Mouse (Mus musculus) adrenal gland, postnatal 36 days (tissue): ENCODE data around the gene Med11. TPM values are rescaled to one million over a fixed set of nuclear protein-coding genes. Genes with fewer than 3 reads are reported as not detected.

Experiments used
- microRNA-seq: library from miRNA; unstranded; fragments of <30 nt; microRNA quantifications from one replicate; pipeline ENCODE4 v1.2.0, GENCODE M21; 2021
- total RNA-seq, 2 experiments: library from RNA; stranded (reverse); gene quantifications; 2 replicates each; pipeline ENCODE4 v1.2.3; 2021

The Med11 gene
- total RNA-seq, 2 experiments from 2014 or later: 20.3 to 24.4 TPM

Small RNAs within 50 kb of the gene (microRNA-seq; reads per million reads assigned to microRNA genes)
- gene Mir7115: not detected

Other genes with a start within 250 kb of the Med11 start
- gene Slc16a11, start 239.2 kb upstream of the Med11 start, total RNA-seq: under 1 TPM in 1 of 2 experiments, not detected in 1; 0.23 TPM
- gene Slc16a13, start 230.9 kb upstream of the Med11 start, total RNA-seq: 1 to 10 TPM; 2.7 to 3.0 TPM
- 10 to 100 TPM; 10.7 to 18.9 TPM for gene Bcl6b, start 222.1 kb upstream of the Med11 start, total RNA-seq
- gene 0610010K14Rik, start 214.0 kb upstream of the Med11 start, total RNA-seq: 10 to 100 TPM; 38.6 to 61.4 TPM
- 1 to 10 TPM; 4.9 to 7.3 TPM for gene Gm21988, start 212.1 kb upstream of the Med11 start, total RNA-seq
- gene Rnasek, start 212.1 kb upstream of the Med11 start, total RNA-seq: 100 to 1,000 TPM; 224 to 245 TPM
- gene Alox12, start 196.6 kb upstream of the Med11 start, total RNA-seq: 1 to 10 TPM; 1.2 to 1.8 TPM
- gene Alox12e, start 129.3 kb upstream of the Med11 start, total RNA-seq: not detected
- 1 to 10 TPM; 1.9 to 6.0 TPM for gene Alox15, start 99.9 kb upstream of the Med11 start, total RNA-seq
- gene Pelp1, start 41.9 kb upstream of the Med11 start, total RNA-seq: 10 to 100 TPM; 24.6 to 26.0 TPM
- gene Arrb2, start 19.3 kb upstream of the Med11 start, total RNA-seq: 10 to 100 TPM; 18.5 to 26.6 TPM
- gene Zmynd15, start 7.5 kb downstream of the Med11 start, total RNA-seq: 1 to 10 TPM; 1.4 to 1.8 TPM
- 1 to 10 TPM; 7.4 to 8.5 TPM for gene Cxcl16, start 8.1 kb downstream of the Med11 start, total RNA-seq
- under 1 TPM in 1 of 2 experiments, not detected in 1; 0.46 TPM for gene Tm4sf5, start 53.3 kb downstream of the Med11 start, total RNA-seq
- gene Vmo1, start 62.7 kb downstream of the Med11 start, total RNA-seq: under 1 TPM in 1 of 2 experiments, not detected in 1; 0.66 TPM
- gene Gltpd2, start 67.3 kb downstream of the Med11 start, total RNA-seq: not detected
- 100 to 1,000 TPM; 282 to 297 TPM for gene Psmb6, start 73.4 kb downstream of the Med11 start, total RNA-seq
- gene Gm40193, start 81.0 kb downstream of the Med11 start, total RNA-seq: not detected
- gene Pld2, start 88.1 kb downstream of the Med11 start, total RNA-seq: 1 to 10 TPM; 8.1 to 8.6 TPM
- gene Mink1, start 111.0 kb downstream of the Med11 start, total RNA-seq: 10 to 100 TPM; 39.2 to 42.6 TPM
- not detected for gene 4930544D05Rik, start 163.9 kb downstream of the Med11 start, total RNA-seq
- not detected for gene Chrne, start 167.3 kb downstream of the Med11 start, total RNA-seq
- gene Gp1ba, start 187.2 kb downstream of the Med11 start, total RNA-seq: under 1 TPM in 1 of 2 experiments, not detected in 1; 0.13 TPM
- gene Rnf167, start 195.3 kb downstream of the Med11 start, total RNA-seq: 10 to 100 TPM; 83.6 to 83.8 TPM
- 100 to 1,000 TPM; 127 to 165 TPM for gene Slc25a11, start 195.6 kb downstream of the Med11 start, total RNA-seq
- gene Pfn1, start 202.7 kb downstream of the Med11 start, total RNA-seq: 100 to 1,000 TPM; 853 to 925 TPM
- gene Eno3, start 205.3 kb downstream of the Med11 start, total RNA-seq: 10 to 100 TPM; 21.2 to 35.5 TPM
- 10 to 100 TPM; 87.1 to 88.1 TPM for gene Spag7, start 217.5 kb downstream of the Med11 start, total RNA-seq
- 10 to 100 TPM; 36.5 to 45.7 TPM for gene Camta2, start 236.2 kb downstream of the Med11 start, total RNA-seq
- 10 to 100 TPM in 1 of 2 experiments, 1 to 10 TPM in 1; 9.5 to 12.2 TPM for gene Inca1, start 248.2 kb downstream of the Med11 start, total RNA-seq
- 100 to 1,000 TPM; 178 to 195 TPM for gene Kif1c, start 248.6 kb downstream of the Med11 start, total RNA-seq